Mouse (Mus musculus) thymus, adult 2 months (tissue): Measurements from ENCODE around the gene Lrrc4. TPM values are rescaled to one million over a fixed set of nuclear protein-coding genes. Genes with fewer than 3 reads are reported as not detected.

Source experiments
- DNase-seq: peaks from one replicate; pipeline ENCODE4 v3.0.0; 2021
- H3K27ac ChIP-seq: fragments of 200-500 bp; 2 replicates; pipeline ENCODE4 v1.5.1; 2012; ENCODE audit warnings: low read length, control low read depth; ENCODE audit not compliant: control insufficient read depth, insufficient read depth
- H3K27me3 ChIP-seq: fragments of 200-500 bp; 2 replicates; pipeline ENCODE4 v1.6.1; 2012; ENCODE audit warnings: mild to moderate bottlenecking, low read length, moderate library complexity, mixed read lengths; ENCODE audit not compliant: control insufficient read depth, insufficient read depth
- H3K36me3 ChIP-seq: fragments of 200-500 bp; 2 replicates; pipeline ENCODE4 v1.6.1; 2012; ENCODE audit warnings: mild to moderate bottlenecking, low read length, moderate library complexity; ENCODE audit not compliant: control insufficient read depth, insufficient read depth
- H3K4me1 ChIP-seq: fragments of 200-500 bp; replicated peaks from 2 replicates; pipeline ENCODE4 v1.6.1; 2012; ENCODE audit warnings: low read length; ENCODE audit not compliant: control insufficient read depth, insufficient read depth
- H3K4me3 ChIP-seq: fragments of 200-500 bp; 2 replicates; pipeline ENCODE4 v1.5.1; 2012; ENCODE audit warnings: mild to moderate bottlenecking, low read length, control low read depth, moderate library complexity; ENCODE audit not compliant: control insufficient read depth, insufficient read depth
- CTCF ChIP-seq: fragments of 200-500 bp; IDR thresholded peaks from 2 replicates; pipeline ENCODE4 v1.5.1; 2012; ENCODE audit warnings: mild to moderate bottlenecking, control low read depth, low read length, moderate library complexity, borderline replicate concordance; ENCODE audit not compliant: control insufficient read depth, poor library complexity, insufficient read depth; ENCODE audit errors: extremely low read depth
- POLR2A ChIP-seq: fragments of 200-500 bp; IDR thresholded peaks from 2 replicates; pipeline ENCODE4 v1.6.1; 2012; ENCODE audit warnings: mild to moderate bottlenecking, low read length, control low read depth, moderate library complexity; ENCODE audit not compliant: control insufficient read depth, poor library complexity, insufficient read depth; ENCODE audit errors: extremely low read depth
- WGBS: fragments of 180-500 bp; shearing (Covaris S2); methylation state at CpG from one replicate; pipeline ENCODE4 v1.1.7; 2018; 5-methylcytosine and 5-hydroxymethylcytosine counted together
- polyA plus RNA-seq: library from polyadenylated mRNA; depleted of rRNA; stranded (reverse); fragments of >200 nt; gene quantifications from 2 replicates; pipeline ENCODE4 v1.2.3, GENCODE M21; 2012

The Lrrc4 gene
- polyA plus RNA-seq, 1 experiment, result 0.67 TPM

DNA sequence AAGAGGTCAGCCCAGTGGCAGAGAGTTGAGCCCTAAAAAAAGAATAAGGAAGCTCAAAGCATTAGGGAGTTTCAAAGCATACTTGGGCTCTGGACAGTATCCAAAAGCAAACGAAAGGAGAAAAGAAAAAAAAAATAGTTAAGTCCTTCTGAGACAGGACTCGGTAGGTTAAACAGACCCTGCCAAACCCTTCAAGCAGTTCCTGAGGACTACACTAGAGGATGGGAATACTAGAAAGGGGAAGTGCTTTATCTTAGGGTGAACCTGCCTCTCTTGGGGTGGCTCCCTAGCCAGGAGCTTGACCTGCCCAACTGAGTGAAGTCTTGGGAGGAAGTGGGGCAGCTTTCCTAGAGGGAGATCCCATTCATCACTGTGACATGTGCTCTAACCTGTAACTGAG, 108.5 kb downstream of the Lrrc4 start:
- Histone ChIP-seq H3K27me3 (no peaks in the 10 kb centered on the region), H3K36me3 (no peaks in the 10 kb centered on the region), H3K4me1 (no peaks in the 10 kb centered on the region), H3K27ac (no peak overlapping the region), H3K4me3 (no peak overlapping the region)
- WGBS, result 37% methylated on average over 2 of the region's 2 CpGs
- DNase-seq, result no peak
- TF ChIP-seq CTCF (no peak), POLR2A (no peak)

DNA sequence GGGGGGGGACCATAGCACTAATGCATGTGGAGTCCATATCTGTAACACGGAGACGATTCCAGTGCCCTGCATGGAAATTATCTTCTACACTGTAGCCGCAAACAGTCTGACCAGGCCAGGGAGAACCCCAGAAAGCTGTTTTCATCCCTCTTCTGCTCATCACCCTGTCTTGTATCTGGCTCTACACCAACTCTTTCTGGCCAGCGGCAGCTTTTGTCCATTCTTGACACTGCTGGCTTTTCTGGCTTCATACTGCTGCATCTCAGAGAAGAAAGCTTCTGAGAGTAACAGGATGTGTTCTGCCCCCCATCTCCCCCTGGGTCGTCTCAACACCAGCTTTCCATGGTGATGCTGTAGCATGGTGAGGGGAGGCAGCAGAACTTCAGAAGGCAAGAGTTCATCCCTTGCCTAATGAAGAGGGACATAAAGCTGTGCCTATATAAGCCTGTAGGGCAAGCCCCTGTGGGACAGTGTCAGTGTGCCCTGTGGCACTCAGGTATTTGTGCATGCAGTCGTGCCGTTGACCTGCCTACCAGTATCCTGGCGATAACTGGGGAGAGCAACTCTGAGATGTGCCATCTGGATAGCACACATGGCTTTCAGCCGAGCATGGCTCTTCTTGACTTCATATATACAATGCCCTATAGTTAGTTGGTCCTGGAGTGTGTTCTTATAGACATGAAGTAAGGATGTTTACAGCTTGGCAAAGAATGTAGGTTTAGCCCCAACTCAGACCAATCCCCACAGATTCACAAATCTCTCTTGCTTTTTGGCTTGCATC, 111.0 kb downstream of the Lrrc4 start:
- Histone ChIP-seq H3K4me3 (no peak overlapping the region), H3K27ac (no peak overlapping the region), H3K36me3 (no peaks in the 10 kb centered on the region), H3K27me3 (no peaks in the 10 kb centered on the region), H3K4me1 (peaks cover 7% of the 10 kb centered on the region)
- DNase-seq, result no peak
- WGBS, result 95% methylated on average over 9 of the region's 9 CpGs
- no peak for TF ChIP-seq POLR2A
- no peak for TF ChIP-seq CTCF

DNA sequence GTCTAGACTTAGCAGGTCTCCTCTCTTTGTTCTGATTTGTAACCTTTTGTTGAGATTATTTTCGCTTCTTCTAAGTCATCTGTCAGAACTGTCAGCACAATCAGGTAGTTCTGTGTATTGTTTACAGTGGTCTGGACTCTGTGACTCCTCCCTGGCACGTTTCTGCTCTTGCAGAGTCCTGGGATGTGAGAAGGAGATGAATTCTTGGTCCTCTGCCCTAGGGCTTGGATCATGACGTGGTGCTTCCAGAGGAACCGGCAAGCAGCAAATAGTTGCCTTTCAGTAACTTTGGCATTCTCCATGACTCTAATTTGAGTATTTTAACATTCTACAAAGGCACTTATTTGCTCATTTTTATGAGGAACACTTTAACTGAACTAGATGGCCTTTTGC, 113.7 kb downstream of the Lrrc4 start:
- no peaks in the 10 kb centered on the region for H3K27me3 ChIP-seq
- no peak overlapping the region for H3K27ac ChIP-seq
- H3K4me3 ChIP-seq, result no peak overlapping the region
- H3K36me3 ChIP-seq, result no peaks in the 10 kb centered on the region
- 62% methylated on average over 4 of the region's 4 CpGs for WGBS
- H3K4me1 ChIP-seq, result peaks cover 7% of the 10 kb centered on the region
- no peak for TF ChIP-seq POLR2A
- no peak for TF ChIP-seq CTCF
- DNase-seq, result no peak

DNA sequence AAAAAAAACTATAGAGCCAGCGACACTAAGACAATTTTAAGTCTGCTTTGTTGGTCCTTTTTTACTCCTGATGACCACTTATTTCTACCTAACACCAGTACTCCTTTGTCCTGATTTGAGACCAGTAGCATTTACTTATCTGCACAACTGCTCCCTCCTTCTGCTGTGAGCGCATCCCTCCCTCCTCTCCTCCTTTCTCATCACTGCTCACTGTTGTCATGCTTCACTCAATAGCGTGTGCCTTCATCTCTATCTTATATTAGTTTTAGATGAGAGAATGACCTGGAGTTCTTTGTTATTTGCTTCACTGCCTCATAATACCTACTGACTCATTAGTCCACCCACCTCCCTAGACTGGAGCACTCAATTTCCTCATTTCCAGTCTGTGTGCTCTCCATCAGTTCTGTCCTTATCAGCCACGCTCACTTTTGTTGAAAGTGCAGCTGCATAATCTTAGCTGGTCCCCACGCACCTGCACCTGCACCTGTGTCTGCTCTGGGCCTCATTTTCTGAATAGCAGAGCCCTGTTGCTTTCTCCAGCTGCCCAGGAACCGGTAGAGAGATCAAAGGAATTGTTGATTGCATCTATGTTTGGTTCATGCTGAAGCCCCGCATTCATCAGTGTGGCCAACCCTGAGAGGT, 114.2 kb downstream of the Lrrc4 start:
- Histone ChIP-seq H3K27me3 (no peaks in the 10 kb centered on the region), H3K4me1 (peaks cover 7% of the 10 kb centered on the region), H3K4me3 (no peak overlapping the region), H3K36me3 (no peaks in the 10 kb centered on the region), H3K27ac (no peak overlapping the region)
- TF ChIP-seq CTCF, result no peak
- no peak for TF ChIP-seq POLR2A
- WGBS, result 42% methylated on average over 7 of the region's 7 CpGs
- peak; percentile 58 for DNase-seq

DNA sequence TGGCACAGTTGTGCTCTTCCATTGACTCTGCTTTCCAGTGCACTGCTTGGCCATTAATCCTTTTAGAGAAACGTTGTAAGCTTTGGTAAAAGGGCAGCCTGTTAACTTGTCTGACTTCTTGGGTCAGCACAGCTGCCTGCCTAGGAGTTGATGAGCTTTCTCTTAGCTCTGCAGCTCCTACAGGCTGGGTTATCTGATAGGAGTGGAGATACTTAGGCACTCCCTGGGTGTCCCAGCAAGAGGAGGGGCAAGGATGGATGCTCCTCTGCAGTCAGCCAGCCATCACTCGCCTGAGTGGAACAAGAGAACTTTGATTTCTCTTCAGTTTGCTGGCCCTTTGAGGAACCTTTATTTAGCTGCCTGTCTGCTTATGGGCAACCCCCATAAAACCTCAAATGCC, 121.5 kb downstream of the Lrrc4 start:
- WGBS, result 87% methylated on average over 2 of the region's 2 CpGs
- no peak for TF ChIP-seq CTCF
- TF ChIP-seq POLR2A, result no peak
- DNase-seq, result no peak
- Histone ChIP-seq H3K4me1 (0 out of 2 replicates have a peak, but pooled peaks cover 3% of the 10 kb centered on the region), H3K27ac (no peak overlapping the region), H3K36me3 (no peaks in the 10 kb centered on the region), H3K4me3 (no peak overlapping the region), H3K27me3 (no peaks in the 10 kb centered on the region)

DNA sequence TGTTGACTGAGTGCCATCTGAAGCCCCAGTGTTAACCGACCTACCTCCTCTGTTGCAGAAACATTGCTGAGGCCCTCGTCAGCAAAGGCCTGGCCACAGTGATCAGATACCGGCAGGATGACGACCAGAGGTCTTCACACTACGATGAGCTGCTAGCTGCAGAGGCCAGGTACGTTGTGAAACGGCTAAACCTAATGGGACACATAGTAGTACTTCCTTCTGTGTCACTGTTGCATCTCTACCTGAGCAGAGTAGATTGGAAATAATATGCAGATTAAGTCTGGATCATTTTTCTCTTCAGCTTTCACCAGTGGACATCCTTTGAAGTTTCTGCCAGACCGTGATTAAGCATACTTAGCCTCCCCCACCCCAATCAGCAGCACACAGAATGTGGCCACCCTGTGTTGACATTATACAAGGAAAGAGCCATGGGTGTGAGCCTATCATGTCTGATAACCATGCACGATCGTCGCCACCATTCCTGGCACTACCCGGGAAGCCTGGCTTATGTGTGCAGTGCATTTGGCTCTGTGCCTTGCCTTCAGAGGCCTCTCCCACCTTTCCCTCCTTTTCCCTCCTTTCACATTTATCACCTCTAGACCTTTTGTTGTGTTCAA, 124.5 kb downstream of the Lrrc4 start:
- 91% methylated on average over 12 of the region's 12 CpGs for WGBS
- peak overlapping the region; percentile 79; the same call in 1 of the 2 replicates for H3K27ac ChIP-seq

More for the DNA sequence above, 124.5 kb downstream of the Lrrc4 start:
- Histone ChIP-seq H3K4me3 (no peak overlapping the region), H3K27me3 (no peaks in the 10 kb centered on the region), H3K4me1 (0 out of 2 replicates have a peak, but pooled peaks cover 3% of the 10 kb centered on the region), H3K36me3 (no peaks in the 10 kb centered on the region)
- TF ChIP-seq POLR2A, result no peak
- TF ChIP-seq CTCF, result no peak
- DNase-seq, result no peak
